Comparison of ENCODE assay signal across 23 mouse cellular contexts in the genomic region with DNA sequence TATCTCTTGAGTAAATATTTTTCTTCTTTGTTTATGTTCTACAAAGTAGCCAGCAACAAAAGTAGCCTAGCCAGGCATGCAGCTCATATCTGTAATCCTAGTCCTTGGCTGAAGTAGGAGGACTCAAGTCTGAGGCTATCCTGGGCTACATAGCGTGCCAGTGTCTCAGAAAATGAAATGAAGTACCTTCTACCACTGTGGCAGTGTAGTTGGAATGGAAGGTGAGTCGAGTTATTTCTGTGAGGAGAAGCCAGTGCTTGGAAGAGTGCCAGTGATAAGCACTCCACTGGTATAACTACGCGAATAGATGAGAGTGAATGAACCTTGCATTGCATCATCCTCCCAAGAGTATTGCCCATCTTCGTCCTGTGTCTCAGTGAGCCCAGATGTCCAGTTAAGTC. TPM values are rescaled to one million over a fixed set of nuclear protein-coding genes. Genes with fewer than 3 reads are reported as not detected.
DNase-seq lines count a peak whose midpoint lies in the region; ATAC-seq and TF ChIP-seq lines count a peak whose summit lies in the region.
"Had no signal": no experiment of that assay in that cellular context is flagged by ENCODE, and none has a peak within 500 bp of the region (broad histone marks: within the 10 kb centered on the region; RNA-seq: fewer than 3 reads in every experiment).

No protein-coding gene starts in this region.

- H3K27ac ChIP-seq in gastrocnemius, adult 2 months, result peak overlapping the region; percentile 35; the same call in 1 of the 2 replicates
- peak overlapping the region; percentile 93 for H3K27ac ChIP-seq in liver, postnatal 0 days (ENCODE audit: low read depth)
- H3K27ac ChIP-seq in liver, embryonic 12.5 days, result no peak overlapping the region
- H3K27ac ChIP-seq in midbrain, embryonic 15.5 days, result no peak overlapping the region
- H3K27ac ChIP-seq: forebrain, embryonic 13.5 days; heart, embryonic 13.5 days; hindbrain, embryonic 13.5 days; hindbrain, postnatal 0 days had no signal

- H3K4me1 ChIP-seq in liver, postnatal 0 days (ENCODE audit: insufficient read depth), result peaks cover 13% of the 10 kb centered on the region
- peaks cover 42% of the 10 kb centered on the region for H3K4me1 ChIP-seq in liver, embryonic 12.5 days
- H3K4me1 ChIP-seq in midbrain, embryonic 15.5 days, result 0 out of 2 replicates have a peak, but pooled peaks cover under 1% of the 10 kb centered on the region

- TF ChIP-seq CTCF in gastrocnemius, adult 2 months (IDR thresholded peaks at IDR 0.05), result no peak
- TF ChIP-seq CTCF in liver, postnatal 0 days (IDR thresholded peaks at IDR 0.05; ENCODE audit: low read depth), result no peak

- H3K4me2 ChIP-seq in liver, postnatal 0 days (ENCODE audit: low read depth, low read length), result no peak overlapping the region
- no peak overlapping the region for H3K4me2 ChIP-seq in liver, embryonic 12.5 days
- H3K4me2 ChIP-seq in midbrain, embryonic 15.5 days, result no peak overlapping the region
- H3K4me2 ChIP-seq: forebrain, embryonic 13.5 days; heart, embryonic 13.5 days; hindbrain, embryonic 13.5 days had no signal

- 41% methylated on average over 5 of the region's 5 CpGs for WGBS in liver, postnatal 0 days (ENCODE audit: insufficient replicate concordance)
- 74% methylated on average over 5 of the region's 5 CpGs for WGBS in liver, embryonic 12.5 days (ENCODE audit: insufficient replicate concordance)
- 82% methylated on average over 5 of the region's 5 CpGs for WGBS in midbrain, embryonic 15.5 days

- TF ChIP-seq EP300 in liver, postnatal 0 days (IDR thresholded peaks at IDR 0.05; ENCODE audit: low read depth), result no peak

- no peak overlapping the region for H3K4me3 ChIP-seq in gastrocnemius, adult 2 months
- H3K4me3 ChIP-seq in liver, postnatal 0 days (ENCODE audit: low read depth, low read length), result no peak overlapping the region
- H3K4me3 ChIP-seq in liver, embryonic 12.5 days, result no peak overlapping the region
- no peak overlapping the region for H3K4me3 ChIP-seq in midbrain, embryonic 15.5 days
- H3K4me3 ChIP-seq: forebrain, embryonic 13.5 days; heart, embryonic 13.5 days; hindbrain, embryonic 13.5 days had no signal

- ATAC-seq in liver, postnatal 0 days, result no peak
- ATAC-seq in liver, embryonic 12.5 days, result no peak
- no peak for ATAC-seq in midbrain, embryonic 15.5 days (replicated peaks)
- ATAC-seq in frontal cortex, adult (ENCODE audit: low TSS enrichment), result no peak
- ATAC-seq: activated CD4-positive, CD25-positive, alpha-beta regulatory T cell, adult 4 months; CD4-positive, CD25-positive, alpha-beta regulatory T cell, adult 4 months; forebrain, embryonic 13.5 days; forebrain, postnatal 0 days; hindbrain, postnatal 0 days; Patski had no signal

- H3K36me3 ChIP-seq in liver, postnatal 0 days (replicated peaks; ENCODE audit: insufficient read depth, low read length), result peaks cover 11% of the 10 kb centered on the region
- peaks cover 41% of the 10 kb centered on the region for H3K36me3 ChIP-seq in liver, embryonic 12.5 days
- 0 out of 2 replicates have a peak, but pooled peaks cover 5% of the 10 kb centered on the region for H3K36me3 ChIP-seq in midbrain, embryonic 15.5 days (replicated peaks)

- H3K9ac ChIP-seq in liver, postnatal 0 days (replicated peaks), result no peak overlapping the region
- no peak overlapping the region for H3K9ac ChIP-seq in liver, embryonic 12.5 days
- no peak overlapping the region for H3K9ac ChIP-seq in midbrain, embryonic 15.5 days
- H3K9ac ChIP-seq: forebrain, embryonic 13.5 days; forebrain, postnatal 0 days; heart, embryonic 13.5 days; hindbrain, embryonic 13.5 days had no signal

- no peaks in the 10 kb centered on the region for H3K9me3 ChIP-seq in liver, postnatal 0 days (ENCODE audit: low read length)
- H3K9me3 ChIP-seq in liver, embryonic 12.5 days (replicated peaks), result no peaks in the 10 kb centered on the region
- H3K9me3 ChIP-seq in midbrain, embryonic 15.5 days, result no peaks in the 10 kb centered on the region
- H3K9me3 ChIP-seq: forebrain, embryonic 13.5 days; G1E; heart, embryonic 13.5 days; hindbrain, embryonic 13.5 days had no signal

- H3K27me3 ChIP-seq in liver, postnatal 0 days (ENCODE audit: insufficient read depth, low read length), result no peaks in the 10 kb centered on the region
- H3K27me3 ChIP-seq in liver, embryonic 12.5 days (replicated peaks), result no peaks in the 10 kb centered on the region
- H3K27me3 ChIP-seq in midbrain, embryonic 15.5 days (replicated peaks), result no peaks in the 10 kb centered on the region
- H3K27me3 ChIP-seq: forebrain, embryonic 13.5 days; heart, embryonic 13.5 days; hindbrain, embryonic 13.5 days; Patski had no signal

- no peak for DNase-seq in gastrocnemius, adult 2 months
- DNase-seq in gastrocnemius, postnatal 14 days, result no peak
- no peak for DNase-seq in liver, postnatal 0 days
- peak; percentile 56 for DNase-seq in lung, postnatal 36 days
- DNase-seq in lung, postnatal 4 days, result no peak
- DNase-seq: adrenal gland, postnatal 14 days; B cell, adult 2 months; cerebellum, adult 18-20 months; cerebellum, adult 9-11 months; cerebellum, postnatal 36 days; forebrain, postnatal 0 days; heart, postnatal 36 days had no signal

- intact Hi-C loops in gastrocnemius, adult 2 months (cut with DNase I), result no loop called here
- intact Hi-C loops in gastrocnemius, postnatal 14 days (cut with DNase I; ENCODE audit: low total_unique reads), result no loop called here

RNA-seq across cellular contexts. Expression of gene Por, which starts 27.9 kb away (rescaled TPM):
- 10 to 100 TPM; 31.4 to 32.7 TPM for total RNA-seq in gastrocnemius, adult 2 months (2021)
- total RNA-seq in gastrocnemius, postnatal 14 days (2021), result 10 to 100 TPM; 18.7 to 19.4 TPM
- polyA plus RNA-seq in liver, postnatal 0 days (2015; fragmentation: Nextera tagmentation; extraction: Ambion mirVana), result 302 and 303 TPM in 2 replicates
- polyA plus RNA-seq in liver, embryonic 12.5 days (2016; fragmentation: Nextera tagmentation; extraction: Ambion mirVana), result 34.7 and 36.6 TPM in 2 replicates
- 117 and 126 TPM in 2 replicates for polyA plus RNA-seq in midbrain, embryonic 15.5 days (2015; fragmentation: Nextera tagmentation; extraction: Ambion mirVana)

RNA-seq across cellular contexts. Expression of gene Tmem120a, which starts 46.5 kb away (rescaled TPM):
- total RNA-seq in gastrocnemius, adult 2 months (2021), result 1 to 10 TPM; 7.6 to 8.3 TPM
- 1 to 10 TPM; 3.8 to 5.2 TPM for total RNA-seq in gastrocnemius, postnatal 14 days (2021)
- polyA plus RNA-seq in liver, postnatal 0 days (2015; fragmentation: Nextera tagmentation; extraction: Ambion mirVana), result 80.8 and 82.7 TPM in 2 replicates
- 17.4 and 21.5 TPM in 2 replicates for polyA plus RNA-seq in liver, embryonic 12.5 days (2016; fragmentation: Nextera tagmentation; extraction: Ambion mirVana)
- 82.4 and 85.5 TPM in 2 replicates for polyA plus RNA-seq in midbrain, embryonic 15.5 days (2015; fragmentation: Nextera tagmentation; extraction: Ambion mirVana)

Comparison
In these comparisons a context has a peak if more than half of its experiments do, and no peak if none do; other contexts are left out.
1. H3K27ac ChIP-seq: peak in gastrocnemius, adult 2 months (single experiment) and liver, postnatal 0 days (single experiment); none in liver, embryonic 12.5 days (single experiment) and midbrain, embryonic 15.5 days (single experiment).